Mouse (Mus musculus): ENCODE measurements at regions not wholly inside any gene's neighbourhood (a gene's known extent, or its start where the extent isn't known, plus 50 kb on each side); places are given as distances from the start of the nearest gene placed in this dataset.
A peak's percentile ranks its signal among the peaks of the same experiment; 100 is the strongest.

- ATAC-seq (ENCODE audit: low TSS enrichment) = peak; percentile 96
These were observed 3266.0 kb upstream of the Lrrc6 start for GRCm38 (mm10) chr15:69766743-69767142.

DNA sequence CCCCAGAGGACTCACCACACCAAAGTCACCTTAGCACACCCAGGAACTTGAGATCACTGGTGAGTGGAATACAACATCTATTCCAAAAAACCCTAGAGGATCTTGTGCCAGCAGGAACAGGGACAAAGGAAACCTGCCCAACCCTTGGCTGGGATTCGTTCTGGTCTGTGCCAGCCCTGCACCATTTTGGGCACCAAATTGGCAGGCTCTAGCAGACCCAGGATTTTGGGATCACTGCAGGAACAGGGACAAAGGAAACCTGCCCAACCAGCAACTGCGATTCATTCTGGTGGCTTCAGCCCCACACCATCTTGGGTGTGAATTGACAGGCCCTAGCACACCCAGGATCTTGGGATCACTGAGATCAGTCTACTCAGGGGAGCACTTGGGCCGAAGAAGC, 3251.9 kb upstream of the Lrrc6 start:
- ATAC-seq (ENCODE audit: low TSS enrichment) = no peak

DNA sequence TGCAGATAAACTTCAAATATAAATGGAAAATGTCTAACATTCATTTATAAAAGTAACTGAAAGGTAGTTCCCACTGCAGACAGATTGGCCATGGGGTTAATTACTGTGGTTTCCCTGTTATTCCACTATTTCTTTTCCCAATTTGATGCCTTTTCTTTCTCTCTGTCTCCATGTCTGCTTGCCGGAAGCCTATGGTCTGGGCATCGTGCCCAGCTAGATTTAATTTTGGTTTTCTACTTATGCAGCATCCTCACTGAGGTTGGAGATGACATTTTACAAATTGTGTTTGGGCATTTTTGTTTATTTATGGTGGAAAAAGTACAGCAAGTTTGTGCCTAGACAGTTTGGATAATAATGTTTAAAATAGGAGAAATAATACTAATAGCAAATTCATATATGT, 3214.0 kb upstream of the Lrrc6 start:
- ATAC-seq (ENCODE audit: low TSS enrichment) = peak; percentile 85

DNA sequence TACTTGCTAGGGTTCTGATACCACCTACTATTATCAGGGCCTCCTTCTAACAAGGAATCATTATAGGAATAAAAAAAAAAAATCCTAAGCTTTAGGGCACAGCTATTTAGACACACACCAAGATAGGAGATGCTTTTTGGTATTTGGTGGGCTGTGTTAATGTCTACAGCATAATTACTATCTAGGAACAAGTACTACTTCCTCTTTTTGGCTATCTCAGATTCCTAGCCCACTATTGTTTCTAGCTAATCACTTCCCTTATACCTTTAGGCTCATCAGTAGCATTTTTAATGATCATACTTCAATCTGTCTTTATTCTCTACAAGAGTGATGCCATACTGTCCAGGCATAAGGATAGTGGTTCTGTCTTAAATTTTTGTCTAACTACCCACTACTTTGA, 3213.2 kb upstream of the Lrrc6 start:
- ATAC-seq (ENCODE audit: low TSS enrichment) = no peak

GRCm38 (mm10) chr15:69695639-69696205, 3195.0 kb upstream of the Lrrc6 start:
- ATAC-seq (ENCODE audit: low TSS enrichment) = peak; percentile 92

- no peak for ATAC-seq (ENCODE audit: low TSS enrichment)
These were observed 3189.8 kb upstream of the Lrrc6 start for GRCm38 (mm10) chr15:69690501-69690900.

Data from frontal cortex, adult (tissue).